Mouse (Mus musculus) forebrain, embryonic 12.5 days (tissue): ENCODE results near the gene Nkx2-5. TPM values are rescaled to one million over a fixed set of nuclear protein-coding genes. Genes with fewer than 3 reads are reported as not detected.

Experiments used
- ATAC-seq: fragments of 200-750 bp; cut with Nextera tagmentation; 2 replicates; pipeline ENCODE4 v1.8.0; 2017; ENCODE audit warnings: moderate TSS enrichment; ENCODE audit not compliant: low FRiP score
- H3K27ac ChIP-seq: fragments of 300-500 bp; sonication (generic); 2 replicates; pipeline ENCODE4 v1.5.1; 2016; ENCODE audit warnings: mild to moderate bottlenecking
- H3K27me3 ChIP-seq: fragments of 300-500 bp; sonication (generic); 2 replicates; pipeline ENCODE4 v1.6.1; 2016; ENCODE audit warnings: mild to moderate bottlenecking
- H3K36me3 ChIP-seq: fragments of 300-500 bp; sonication (generic); replicated peaks from 2 replicates; pipeline ENCODE4 v1.6.1; 2016; ENCODE audit warnings: mild to moderate bottlenecking
- H3K4me1 ChIP-seq: fragments of 300-500 bp; sonication (generic); 2 replicates; pipeline ENCODE4 v1.6.1; 2016
- H3K4me2 ChIP-seq: fragments of 300-500 bp; sonication (generic); 2 replicates; pipeline ENCODE4 v1.6.1; 2016; ENCODE audit warnings: mild to moderate bottlenecking, moderate library complexity
- H3K4me3 ChIP-seq: fragments of 300-500 bp; sonication (generic); replicated peaks from 2 replicates; pipeline ENCODE4 v1.5.1; 2016; ENCODE audit warnings: mild to moderate bottlenecking
- H3K9ac ChIP-seq: fragments of 300-500 bp; sonication (generic); 2 replicates; pipeline ENCODE4 v1.6.1; 2016; ENCODE audit warnings: mild to moderate bottlenecking
- H3K9me3 ChIP-seq: fragments of 300-500 bp; sonication (generic); 2 replicates; pipeline ENCODE4 v1.6.1; 2016
- WGBS: fragments of 180-500 bp; shearing (Covaris S2); methylation state at CpG from one replicate; pipeline ENCODE4 v1.1.7; 2016; 5-methylcytosine and 5-hydroxymethylcytosine counted together
- polyA plus RNA-seq: library from polyadenylated mRNA; unstranded; fragments of >200 nt; fragmentation: Nextera tagmentation; extraction: Ambion mirVana; gene quantifications from 2 replicates; pipeline ENCODE4 v1.2.1, GENCODE M21; 2016

Nkx2-5 gene
- polyA plus RNA-seq, 1 experiment from 2014 or later, result not detected

DNA sequence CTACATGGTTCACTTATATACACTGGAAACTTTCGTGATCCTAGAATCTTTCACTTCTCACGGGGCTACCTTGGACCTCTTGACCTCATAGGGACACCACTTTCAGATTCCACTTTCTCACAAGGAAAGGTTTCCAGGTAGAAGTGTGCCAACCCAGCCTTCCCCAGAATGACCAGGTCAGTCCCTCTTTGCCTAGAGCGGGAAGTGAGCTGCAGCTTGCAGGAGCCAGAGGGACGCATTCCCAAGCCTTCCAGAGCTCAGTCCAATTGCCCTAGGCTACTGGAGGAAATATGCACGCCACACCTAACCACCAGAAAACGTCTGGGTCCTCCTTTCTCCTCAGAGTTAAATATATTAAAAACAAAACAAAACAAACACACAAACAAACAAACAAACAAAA, 3.4 kb upstream of the Nkx2-5 start:
- peaks cover 21% of the 10 kb centered on the region for H3K4me1 ChIP-seq
- no peaks in the 10 kb centered on the region for H3K9me3 ChIP-seq
- no peak overlapping the region for H3K4me3 ChIP-seq
- no peak overlapping the region for H3K9ac ChIP-seq
- H3K4me2 ChIP-seq, result no peak overlapping the region
- no peak overlapping the region for H3K27ac ChIP-seq
- 1% methylated on average over 6 of the region's 6 CpGs for WGBS
- H3K36me3 ChIP-seq, result no peaks in the 10 kb centered on the region
- H3K27me3 ChIP-seq, result peaks cover 91% of the 10 kb centered on the region
- ATAC-seq, result no peak

GRCm38 (mm10) chr17:26847801-26848200, 3.0 kb upstream of the Nkx2-5 start:
- Histone ChIP-seq H3K27ac (no peak overlapping the region), H3K9me3 (no peaks in the 10 kb centered on the region), H3K4me2 (no peak overlapping the region), H3K27me3 (peaks cover 91% of the 10 kb centered on the region), H3K4me3 (no peak overlapping the region), H3K36me3 (no peaks in the 10 kb centered on the region), H3K9ac (no peak overlapping the region), H3K4me1 (peaks cover 21% of the 10 kb centered on the region)
- 0% methylated on average over 5 of the region's 5 CpGs for WGBS
- no peak for ATAC-seq

GRCm38 (mm10) chr17:26846411-26846810, 1.6 kb upstream of the Nkx2-5 start:
- Histone ChIP-seq H3K9ac (no peak overlapping the region), H3K27me3 (peaks cover 91% of the 10 kb centered on the region), H3K4me1 (peaks cover 21% of the 10 kb centered on the region), H3K4me2 (no peak overlapping the region), H3K36me3 (no peaks in the 10 kb centered on the region), H3K9me3 (no peaks in the 10 kb centered on the region), H3K27ac (no peak overlapping the region), H3K4me3 (no peak overlapping the region)
- WGBS, result 4% methylated on average over 8 of the region's 8 CpGs
- ATAC-seq, result no peak

- H3K27me3 ChIP-seq, result peaks cover 91% of the 10 kb centered on the region
These were observed 591 bp upstream of the Nkx2-5 start for GRCm38 (mm10) chr17:26845149-26846050.

DNA sequence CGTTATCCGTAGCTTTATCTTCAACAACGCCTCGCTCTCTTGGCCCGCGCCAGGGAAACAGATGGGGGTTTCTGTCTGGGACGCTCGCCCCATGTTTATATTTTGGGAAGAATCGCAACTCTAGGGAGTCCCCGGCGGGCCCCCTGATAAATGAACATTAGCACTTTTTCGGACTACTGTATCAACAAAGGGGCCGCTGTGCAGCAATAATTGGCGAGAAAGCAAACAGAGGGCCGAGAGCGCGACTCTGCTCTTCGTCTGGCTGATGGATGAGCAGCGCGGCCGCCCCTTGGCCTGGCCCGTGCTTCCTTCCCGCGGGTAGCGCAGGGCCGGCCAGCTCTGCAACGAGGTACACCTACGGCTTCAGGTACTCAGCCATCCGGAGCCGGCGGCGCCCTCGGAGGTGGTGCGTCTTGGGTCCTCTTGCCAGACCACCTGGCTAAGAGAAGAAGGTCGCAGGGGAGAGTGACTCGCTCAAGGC, 398 bp downstream of the Nkx2-5 start:
- peaks cover 8% of the 10 kb centered on the region for H3K4me1 ChIP-seq
- no peak overlapping the region; the same call in 1 of the 2 replicates for H3K9ac ChIP-seq
- no peak for ATAC-seq
- H3K27ac ChIP-seq, result no peak overlapping the region
- WGBS, result 1% methylated on average over 36 of the region's 36 CpGs
- no peak overlapping the region; the same call in 1 of the 2 replicates for H3K4me2 ChIP-seq
- H3K4me3 ChIP-seq, result no peak overlapping the region
- peaks cover 91% of the 10 kb centered on the region for H3K27me3 ChIP-seq
- H3K36me3 ChIP-seq, result no peaks in the 10 kb centered on the region
- no peaks in the 10 kb centered on the region for H3K9me3 ChIP-seq

More at GRCm38 (mm10) chr17:26845149-26846050, 591 bp upstream of the Nkx2-5 start:
- no peak for ATAC-seq
- no peak overlapping the region for H3K27ac ChIP-seq
- no peaks in the 10 kb centered on the region for H3K9me3 ChIP-seq
- 4% methylated on average over 14 of the region's 14 CpGs for WGBS
- peaks cover 14% of the 10 kb centered on the region for H3K4me1 ChIP-seq
- H3K36me3 ChIP-seq, result no peaks in the 10 kb centered on the region
- no peak overlapping the region for H3K9ac ChIP-seq
- H3K4me2 ChIP-seq, result no peak overlapping the region
- no peak overlapping the region for H3K4me3 ChIP-seq

GRCm38 (mm10) chr17:26843696-26844236, 1.0 kb downstream of the Nkx2-5 start:
- H3K27ac ChIP-seq, result no peak overlapping the region
- peaks cover 93% of the 10 kb centered on the region for H3K27me3 ChIP-seq
- no peak overlapping the region for H3K9ac ChIP-seq
- no peak overlapping the region for H3K4me2 ChIP-seq
- no peaks in the 10 kb centered on the region for H3K9me3 ChIP-seq
- peaks cover 13% of the 10 kb centered on the region for H3K4me1 ChIP-seq
- no peak overlapping the region for H3K4me3 ChIP-seq
- H3K36me3 ChIP-seq, result no peaks in the 10 kb centered on the region
- WGBS, result under 1% methylated on average over 7 of the region's 7 CpGs
- ATAC-seq, result no peak

- Histone ChIP-seq H3K4me2 (no peak overlapping the region), H3K27me3 (peaks cover 94% of the 10 kb centered on the region), H3K4me1 (peaks cover 13% of the 10 kb centered on the region), H3K4me3 (no peak overlapping the region), H3K9me3 (no peaks in the 10 kb centered on the region), H3K9ac (no peak overlapping the region), H3K36me3 (no peaks in the 10 kb centered on the region), H3K27ac (no peak overlapping the region)
- under 1% methylated on average over 14 of the region's 14 CpGs for WGBS
- no peak for ATAC-seq
These were observed 1.6 kb downstream of the Nkx2-5 start for GRCm38 (mm10) chr17:26843229-26843567.

DNA sequence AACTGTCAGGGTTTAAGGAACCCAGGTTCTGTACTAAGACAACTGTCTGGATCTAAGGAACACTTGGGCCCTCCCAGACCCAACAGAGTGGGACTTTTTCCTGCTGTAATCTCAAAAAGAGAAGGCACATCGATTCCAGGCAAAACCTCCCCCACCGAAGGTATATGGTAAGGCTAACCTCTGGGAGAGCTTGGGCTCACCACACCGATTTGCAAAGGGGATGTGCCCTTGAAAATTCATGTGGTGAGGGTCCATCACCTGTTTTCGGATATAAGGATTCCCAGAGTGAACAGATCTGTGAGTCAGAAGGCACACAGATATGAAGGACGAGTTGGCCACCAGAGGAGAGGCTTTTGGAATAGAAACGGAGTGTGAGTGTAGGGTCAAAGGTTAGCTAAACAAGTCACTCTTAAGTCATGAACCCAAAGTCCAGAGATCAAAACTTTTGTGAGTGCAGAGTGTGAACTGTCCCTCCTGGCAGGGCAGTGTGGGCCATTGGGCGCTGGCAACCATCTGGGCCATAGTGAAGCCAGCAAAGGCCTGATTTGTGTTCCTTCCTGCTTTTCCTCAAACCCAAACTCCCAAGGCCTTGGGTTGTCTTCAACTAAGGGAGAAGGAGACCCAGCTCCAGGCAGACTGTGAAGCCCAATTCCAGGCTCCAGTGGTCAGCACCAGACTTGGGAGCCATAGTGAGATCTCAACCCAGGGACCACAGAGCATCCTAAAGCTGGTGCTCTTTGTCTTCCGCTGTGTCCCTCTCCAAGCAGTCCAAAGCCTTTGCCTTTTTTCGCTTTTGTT, 2.2 kb downstream of the Nkx2-5 start:
- H3K27me3 ChIP-seq, result peaks cover 94% of the 10 kb centered on the region
- H3K27ac ChIP-seq, result no peak overlapping the region
- H3K4me1 ChIP-seq, result peaks cover 13% of the 10 kb centered on the region
- H3K4me3 ChIP-seq, result no peak overlapping the region
- no peaks in the 10 kb centered on the region for H3K9me3 ChIP-seq
- H3K9ac ChIP-seq, result no peak overlapping the region
- WGBS, result 2% methylated on average over 9 of the region's 9 CpGs
- no peak for ATAC-seq
- H3K4me2 ChIP-seq, result no peak overlapping the region
- H3K36me3 ChIP-seq, result no peaks in the 10 kb centered on the region

DNA sequence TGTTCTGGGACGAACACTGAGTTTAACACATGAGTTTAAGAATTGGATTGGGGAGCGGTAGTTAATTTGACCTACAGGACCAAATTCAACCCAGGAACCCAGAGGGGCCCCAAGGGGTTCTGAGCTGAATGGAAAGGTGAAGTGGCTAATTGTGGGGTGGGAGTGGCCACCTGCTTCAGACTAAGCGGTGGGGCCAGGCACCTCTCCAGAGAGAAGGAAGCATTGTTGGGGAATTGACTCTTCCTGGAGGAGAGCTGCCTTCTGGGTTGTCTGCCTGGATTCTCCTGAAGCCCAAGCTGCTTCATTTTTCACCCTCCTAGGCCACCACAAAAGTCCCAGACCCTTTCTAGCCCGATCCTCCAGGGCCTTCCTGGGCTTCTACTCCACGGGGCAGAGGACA, 2.8 kb downstream of the Nkx2-5 start:
- Histone ChIP-seq H3K4me2 (no peak overlapping the region), H3K4me3 (no peak overlapping the region), H3K27me3 (peaks cover 95% of the 10 kb centered on the region), H3K9ac (no peak overlapping the region), H3K27ac (no peak overlapping the region), H3K9me3 (no peaks in the 10 kb centered on the region), H3K4me1 (peaks cover 13% of the 10 kb centered on the region), H3K36me3 (no peaks in the 10 kb centered on the region)
- no peak for ATAC-seq
- under 1% methylated on average over 5 of the region's 5 CpGs for WGBS

DNA sequence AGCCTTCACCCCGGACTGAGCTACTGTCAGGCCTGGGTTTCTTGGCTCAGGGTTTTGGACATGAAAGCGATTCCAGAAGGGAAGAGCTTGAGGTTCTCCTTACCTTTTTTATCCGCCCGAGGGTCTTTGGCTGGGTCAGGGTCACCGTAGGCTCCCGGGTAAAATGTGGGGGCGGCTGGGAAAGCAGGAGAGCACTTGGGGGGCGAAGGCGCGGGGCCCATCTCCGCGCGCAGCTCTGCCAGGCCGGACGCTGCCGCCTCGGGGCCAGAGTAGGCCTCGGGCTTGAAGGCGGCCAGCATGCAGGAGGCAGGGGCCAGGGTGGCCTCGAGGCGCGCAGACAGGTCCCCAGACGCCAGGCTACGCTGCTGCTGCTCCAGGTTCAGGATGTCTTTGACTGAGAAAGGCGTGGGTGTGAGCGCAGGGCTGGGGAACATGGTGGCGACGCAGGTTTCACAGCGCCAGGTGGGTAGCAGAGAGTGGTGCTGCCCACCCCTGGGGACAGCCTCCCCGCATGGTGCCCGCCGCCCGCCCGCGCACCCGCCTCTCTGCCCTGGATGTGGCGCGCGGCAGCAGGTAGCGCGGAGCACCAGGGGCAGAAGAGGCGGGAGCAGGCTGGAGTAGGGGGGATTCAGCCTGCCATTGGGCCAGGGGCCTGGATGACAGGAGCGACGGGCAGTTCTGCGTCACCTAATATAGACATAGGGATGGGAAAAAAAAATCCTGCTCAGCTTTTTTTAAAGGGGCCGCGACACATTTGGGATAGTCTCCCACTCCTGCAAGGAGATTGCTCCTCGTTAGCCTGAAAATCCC, 3.7 kb downstream of the Nkx2-5 start:
- no peak for ATAC-seq
- H3K4me2 ChIP-seq, result no peak overlapping the region
- no peak overlapping the region for H3K27ac ChIP-seq
- H3K27me3 ChIP-seq, result peaks cover 98% of the 10 kb centered on the region
- no peak overlapping the region for H3K4me3 ChIP-seq
- H3K4me1 ChIP-seq, result peaks cover 13% of the 10 kb centered on the region
- no peak overlapping the region for H3K9ac ChIP-seq
- no peaks in the 10 kb centered on the region for H3K36me3 ChIP-seq
- WGBS, result under 1% methylated on average over 48 of the region's 48 CpGs
- H3K9me3 ChIP-seq, result no peaks in the 10 kb centered on the region

- no peak overlapping the region for H3K4me2 ChIP-seq
- H3K9ac ChIP-seq, result no peak overlapping the region
- no peaks in the 10 kb centered on the region for H3K9me3 ChIP-seq
- no peak for ATAC-seq
- no peak overlapping the region for H3K27ac ChIP-seq
- no peak overlapping the region for H3K4me3 ChIP-seq
- peaks cover 100% of the 10 kb centered on the region for H3K27me3 ChIP-seq
- H3K4me1 ChIP-seq, result peaks cover 13% of the 10 kb centered on the region
- 2% methylated on average over 9 of the region's 9 CpGs for WGBS
- H3K36me3 ChIP-seq, result no peaks in the 10 kb centered on the region
These were observed 4.4 kb downstream of the Nkx2-5 start for GRCm38 (mm10) chr17:26840439-26840780.
